Mouse (Mus musculus): ENCODE measurements around the gene Ncapd2. TPM values are rescaled to one million over a fixed set of nuclear protein-coding genes. Genes with fewer than 3 reads are reported as not detected.

Gene Ncapd2
- polyA plus RNA-seq, 1 experiment from 2014 or later, result 182 TPM

- Histone ChIP-seq H3K4me2 (ENCODE audit: low read depth, severe bottlenecking) (no peak overlapping the region), H3K27me3 (ENCODE audit: control insufficient read depth, insufficient read depth, low read length) (no peaks in the 10 kb centered on the region), H3K4me3 (ENCODE audit: low read depth, low read length) (no peak overlapping the region), H3K4me1 (ENCODE audit: control insufficient read depth, insufficient read depth, low read length) (no peaks in the 10 kb centered on the region), H3K36me3 (ENCODE audit: control insufficient read depth, insufficient read depth, low read length) (peaks cover 56% of the 10 kb centered on the region), H3K9ac (ENCODE audit: low read length) (no peak overlapping the region), H3K9me3 (ENCODE audit: control insufficient read depth, low read length) (no peaks in the 10 kb centered on the region), H3K27ac (replicated peaks; ENCODE audit: low read depth, low read length) (no peak overlapping the region)
- 94% methylated on average over 10 of the region's 10 CpGs for WGBS
- ATAC-seq (ENCODE audit: insufficient number of reproducible peaks, low FRiP score, low TSS enrichment, low read depth), result no peak
- DNase-seq (ENCODE audit: low spot score), result no peak
These were observed 5.3 kb downstream of the Ncapd2 start for GRCm38 (mm10) chr6:125186203-125186602.

GRCm38 (mm10) chr6:125182133-125182532, 9.4 kb downstream of the Ncapd2 start:
- Histone ChIP-seq H3K27ac (replicated peaks; ENCODE audit: low read depth, low read length) (no peak overlapping the region), H3K27me3 (ENCODE audit: control insufficient read depth, insufficient read depth, low read length) (no peaks in the 10 kb centered on the region), H3K36me3 (ENCODE audit: control insufficient read depth, insufficient read depth, low read length) (peaks cover 75% of the 10 kb centered on the region), H3K4me1 (ENCODE audit: control insufficient read depth, insufficient read depth, low read length) (no peaks in the 10 kb centered on the region), H3K4me3 (ENCODE audit: low read depth, low read length) (no peak overlapping the region), H3K4me2 (ENCODE audit: low read depth, severe bottlenecking) (no peak overlapping the region), H3K9ac (ENCODE audit: low read length) (no peak overlapping the region), H3K9me3 (ENCODE audit: control insufficient read depth, low read length) (no peaks in the 10 kb centered on the region)
- DNase-seq (ENCODE audit: low spot score) (no peak), ATAC-seq (ENCODE audit: insufficient number of reproducible peaks, low FRiP score, low TSS enrichment, low read depth) (no peak)
- WGBS, result 89% methylated on average over 5 of the region's 5 CpGs

GRCm38 (mm10) chr6:125179601-125180000, 11.9 kb downstream of the Ncapd2 start:
- Histone ChIP-seq H3K4me3 (ENCODE audit: low read depth, low read length) (no peak overlapping the region), H3K27me3 (ENCODE audit: control insufficient read depth, insufficient read depth, low read length) (no peaks in the 10 kb centered on the region), H3K4me1 (ENCODE audit: control insufficient read depth, insufficient read depth, low read length) (no peaks in the 10 kb centered on the region), H3K27ac (replicated peaks; ENCODE audit: low read depth, low read length) (no peak overlapping the region), H3K4me2 (ENCODE audit: low read depth, severe bottlenecking) (no peak overlapping the region), H3K9ac (ENCODE audit: low read length) (no peak overlapping the region), H3K9me3 (ENCODE audit: control insufficient read depth, low read length) (no peaks in the 10 kb centered on the region), H3K36me3 (ENCODE audit: control insufficient read depth, insufficient read depth, low read length) (peaks cover 71% of the 10 kb centered on the region)
- WGBS, result 88% methylated on average over 7 of the region's 7 CpGs
- DNase-seq (ENCODE audit: low spot score) (no peak), ATAC-seq (ENCODE audit: insufficient number of reproducible peaks, low FRiP score, low TSS enrichment, low read depth) (no peak)

- H3K4me3 ChIP-seq (ENCODE audit: low read depth, low read length), result no peak overlapping the region
- H3K4me1 ChIP-seq (ENCODE audit: control insufficient read depth, insufficient read depth, low read length), result no peaks in the 10 kb centered on the region
- H3K9me3 ChIP-seq (ENCODE audit: control insufficient read depth, low read length), result no peaks in the 10 kb centered on the region
- no peaks in the 10 kb centered on the region for H3K27me3 ChIP-seq (ENCODE audit: control insufficient read depth, insufficient read depth, low read length)
- ATAC-seq (ENCODE audit: insufficient number of reproducible peaks, low FRiP score, low TSS enrichment, low read depth) (no peak), DNase-seq (ENCODE audit: low spot score) (no peak)
- peaks cover 81% of the 10 kb centered on the region for H3K36me3 ChIP-seq (ENCODE audit: control insufficient read depth, insufficient read depth, low read length)
- no peak overlapping the region for H3K4me2 ChIP-seq (ENCODE audit: low read depth, severe bottlenecking)
- H3K27ac ChIP-seq (replicated peaks; ENCODE audit: low read depth, low read length), result no peak overlapping the region
- no peak overlapping the region for H3K9ac ChIP-seq (ENCODE audit: low read length)
- WGBS, result 89% methylated on average over 5 of the region's 5 CpGs
These were observed 16.0 kb downstream of the Ncapd2 start for GRCm38 (mm10) chr6:125175469-125175868.

GRCm38 (mm10) chr6:125173256-125173655, 18.2 kb downstream of the Ncapd2 start:
- Histone ChIP-seq H3K9me3 (ENCODE audit: control insufficient read depth, low read length) (no peaks in the 10 kb centered on the region), H3K36me3 (ENCODE audit: control insufficient read depth, insufficient read depth, low read length) (peaks cover 82% of the 10 kb centered on the region), H3K9ac (ENCODE audit: low read length) (no peak overlapping the region), H3K4me1 (ENCODE audit: control insufficient read depth, insufficient read depth, low read length) (no peaks in the 10 kb centered on the region), H3K27ac (replicated peaks; ENCODE audit: low read depth, low read length) (no peak overlapping the region), H3K4me3 (ENCODE audit: low read depth, low read length) (no peak overlapping the region), H3K4me2 (ENCODE audit: low read depth, severe bottlenecking) (no peak overlapping the region), H3K27me3 (ENCODE audit: control insufficient read depth, insufficient read depth, low read length) (no peaks in the 10 kb centered on the region)
- DNase-seq (ENCODE audit: low spot score) (no peak), ATAC-seq (ENCODE audit: insufficient number of reproducible peaks, low FRiP score, low TSS enrichment, low read depth) (no peak)
- 93% methylated on average over 7 of the region's 7 CpGs for WGBS

- Histone ChIP-seq H3K4me1 (ENCODE audit: control insufficient read depth, insufficient read depth, low read length) (peaks cover 3% of the 10 kb centered on the region), H3K9ac (ENCODE audit: low read length) (no peak overlapping the region), H3K4me3 (ENCODE audit: low read depth, low read length) (no peak overlapping the region), H3K9me3 (ENCODE audit: control insufficient read depth, low read length) (no peaks in the 10 kb centered on the region), H3K27me3 (ENCODE audit: control insufficient read depth, insufficient read depth, low read length) (no peaks in the 10 kb centered on the region), H3K36me3 (ENCODE audit: control insufficient read depth, insufficient read depth, low read length) (peaks cover 77% of the 10 kb centered on the region), H3K27ac (replicated peaks; ENCODE audit: low read depth, low read length) (no peak overlapping the region), H3K4me2 (ENCODE audit: low read depth, severe bottlenecking) (no peak overlapping the region)
- ATAC-seq (ENCODE audit: insufficient number of reproducible peaks, low FRiP score, low TSS enrichment, low read depth) (no peak), DNase-seq (ENCODE audit: low spot score) (no peak)
- WGBS, result 85% methylated on average over 2 of the region's 2 CpGs
These were observed 19.0 kb downstream of the Ncapd2 start for GRCm38 (mm10) chr6:125172474-125172873.

- Histone ChIP-seq H3K27ac (replicated peaks; ENCODE audit: low read depth, low read length) (no peak overlapping the region), H3K36me3 (ENCODE audit: control insufficient read depth, insufficient read depth, low read length) (peaks cover 59% of the 10 kb centered on the region), H3K9me3 (ENCODE audit: control insufficient read depth, low read length) (no peaks in the 10 kb centered on the region), H3K4me3 (ENCODE audit: low read depth, low read length) (no peak overlapping the region), H3K4me1 (ENCODE audit: control insufficient read depth, insufficient read depth, low read length) (peaks cover 16% of the 10 kb centered on the region), H3K9ac (ENCODE audit: low read length) (no peak overlapping the region), H3K27me3 (ENCODE audit: control insufficient read depth, insufficient read depth, low read length) (no peaks in the 10 kb centered on the region), H3K4me2 (ENCODE audit: low read depth, severe bottlenecking) (no peak overlapping the region; the same call in 1 of the 2 replicates)
- 89% methylated on average over 6 of the region's 6 CpGs for WGBS
- ATAC-seq (ENCODE audit: insufficient number of reproducible peaks, low FRiP score, low TSS enrichment, low read depth), result no peak
- DNase-seq (ENCODE audit: low spot score), result no peak
These were observed 21.3 kb downstream of the Ncapd2 start for GRCm38 (mm10) chr6:125170194-125170593.

- WGBS, result 92% methylated on average over 14 of the region's 14 CpGs
- H3K9ac ChIP-seq (ENCODE audit: low read length), result no peak overlapping the region
These were observed 23.4 kb downstream of the Ncapd2 start for GRCm38 (mm10) chr6:125168086-125168485.

More at GRCm38 (mm10) chr6:125168086-125168485, 23.4 kb downstream of the Ncapd2 start:
- DNase-seq (ENCODE audit: low spot score), result no peak
- Histone ChIP-seq H3K27ac (replicated peaks; ENCODE audit: low read depth, low read length) (no peak overlapping the region), H3K4me1 (ENCODE audit: control insufficient read depth, insufficient read depth, low read length) (peaks cover 24% of the 10 kb centered on the region), H3K36me3 (ENCODE audit: control insufficient read depth, insufficient read depth, low read length) (peaks cover 50% of the 10 kb centered on the region), H3K4me3 (ENCODE audit: low read depth, low read length) (no peak overlapping the region), H3K4me2 (ENCODE audit: low read depth, severe bottlenecking) (no peak overlapping the region), H3K27me3 (ENCODE audit: control insufficient read depth, insufficient read depth, low read length) (no peaks in the 10 kb centered on the region), H3K9me3 (ENCODE audit: control insufficient read depth, low read length) (no peaks in the 10 kb centered on the region)
- ATAC-seq (ENCODE audit: insufficient number of reproducible peaks, low FRiP score, low TSS enrichment, low read depth), result no peak
